Mouse (Mus musculus) limb, embryonic 13.5 days (tissue): ENCODE results near the gene Obp2b. TPM values are rescaled to one million over a fixed set of nuclear protein-coding genes. Genes with fewer than 3 reads are reported as not detected.

ENCODE experiments used
- ATAC-seq: fragments of 200-750 bp; cut with Nextera tagmentation; 2 replicates; pipeline ENCODE4 v1.8.0; 2017; ENCODE audit warnings: low read depth, moderate number of reproducible peaks, moderate TSS enrichment; ENCODE audit not compliant: low FRiP score
- H3K27ac ChIP-seq: fragments of 300-500 bp; sonication (generic); 2 replicates; pipeline ENCODE4 v1.5.1; 2015; ENCODE audit warnings: inconsistent platforms, mild to moderate bottlenecking, moderate library complexity
- H3K27me3 ChIP-seq: fragments of 300-500 bp; sonication (generic); 2 replicates; pipeline ENCODE4 v1.6.1; 2015; ENCODE audit warnings: mild to moderate bottlenecking, inconsistent platforms
- H3K36me3 ChIP-seq: fragments of 300-500 bp; sonication (generic); 2 replicates; pipeline ENCODE4 v1.6.1; 2015; ENCODE audit warnings: inconsistent platforms, mild to moderate bottlenecking, moderate library complexity
- H3K4me1 ChIP-seq: fragments of 300-500 bp; sonication (generic); 2 replicates; pipeline ENCODE4 v1.6.1; 2015; ENCODE audit warnings: inconsistent platforms
- H3K4me2 ChIP-seq: fragments of 300-500 bp; sonication (generic); replicated peaks from 2 replicates; pipeline ENCODE4 v1.6.1; 2015; ENCODE audit warnings: inconsistent platforms, mild to moderate bottlenecking, moderate library complexity
- H3K4me3 ChIP-seq: fragments of 300-500 bp; sonication (generic); 2 replicates; pipeline ENCODE4 v1.5.1; 2015; ENCODE audit warnings: moderate library complexity, mild to moderate bottlenecking, inconsistent platforms
- H3K9ac ChIP-seq: fragments of 300-500 bp; sonication (generic); 2 replicates; pipeline ENCODE4 v1.6.1; 2015; ENCODE audit warnings: mild to moderate bottlenecking, inconsistent platforms
- H3K9me3 ChIP-seq: fragments of 300-500 bp; sonication (generic); 2 replicates; pipeline ENCODE4 v1.6.1; 2016; ENCODE audit warnings: inconsistent platforms
- WGBS: fragments of 180-500 bp; shearing (Covaris S2); methylation state at CpG from one replicate; pipeline ENCODE4 v1.1.7; 2015; 5-methylcytosine and 5-hydroxymethylcytosine counted together
- polyA plus RNA-seq: library from polyadenylated mRNA; unstranded; fragments of >200 nt; fragmentation: Nextera tagmentation; extraction: Ambion mirVana; gene quantifications from 2 replicates; pipeline ENCODE4 v1.2.1, GENCODE M21; 2015

Obp2b gene
- polyA plus RNA-seq, 1 experiment from 2014 or later = not detected

DNA sequence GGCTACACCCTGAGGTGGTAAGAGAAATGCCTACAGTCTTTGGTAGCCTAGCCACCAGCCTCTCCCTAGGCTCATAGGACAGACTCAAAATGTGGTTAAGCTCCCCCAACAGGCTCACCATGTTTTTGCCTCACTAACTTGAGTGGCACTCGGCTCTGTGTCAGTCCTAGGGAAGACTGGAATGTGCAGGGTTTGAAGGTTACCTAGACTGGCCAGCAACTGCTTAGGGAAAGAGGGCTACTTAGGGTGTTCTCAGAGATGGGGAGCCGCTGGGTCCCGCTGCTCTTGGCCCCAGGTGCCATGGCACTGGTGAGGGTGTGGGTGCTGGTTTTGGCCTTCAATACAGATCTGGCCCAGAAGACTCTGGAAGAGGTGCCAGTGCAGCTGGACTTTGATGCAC, 45.1 kb downstream of the Obp2b start, which contains the start of gene Gm13539:
TSS of gene Gm13539 (plus strand) at position 301 of the 400 bp plus-strand sequence.
- 80% methylated on average over 3 of the region's 3 CpGs for WGBS
- Histone ChIP-seq H3K9me3 (no peaks in the 10 kb centered on the region), H3K9ac (no peak within 1 kb of the TSS), H3K36me3 (no peaks in the 10 kb centered on the region), H3K4me1 (no peaks in the 10 kb centered on the region), H3K4me2 (no peak within 1 kb of the TSS), H3K4me3 (no peak within 1 kb of the TSS), H3K27me3 (no peaks in the 10 kb centered on the region), H3K27ac (no peak within 1 kb of the TSS)
- no peak for ATAC-seq

DNA sequence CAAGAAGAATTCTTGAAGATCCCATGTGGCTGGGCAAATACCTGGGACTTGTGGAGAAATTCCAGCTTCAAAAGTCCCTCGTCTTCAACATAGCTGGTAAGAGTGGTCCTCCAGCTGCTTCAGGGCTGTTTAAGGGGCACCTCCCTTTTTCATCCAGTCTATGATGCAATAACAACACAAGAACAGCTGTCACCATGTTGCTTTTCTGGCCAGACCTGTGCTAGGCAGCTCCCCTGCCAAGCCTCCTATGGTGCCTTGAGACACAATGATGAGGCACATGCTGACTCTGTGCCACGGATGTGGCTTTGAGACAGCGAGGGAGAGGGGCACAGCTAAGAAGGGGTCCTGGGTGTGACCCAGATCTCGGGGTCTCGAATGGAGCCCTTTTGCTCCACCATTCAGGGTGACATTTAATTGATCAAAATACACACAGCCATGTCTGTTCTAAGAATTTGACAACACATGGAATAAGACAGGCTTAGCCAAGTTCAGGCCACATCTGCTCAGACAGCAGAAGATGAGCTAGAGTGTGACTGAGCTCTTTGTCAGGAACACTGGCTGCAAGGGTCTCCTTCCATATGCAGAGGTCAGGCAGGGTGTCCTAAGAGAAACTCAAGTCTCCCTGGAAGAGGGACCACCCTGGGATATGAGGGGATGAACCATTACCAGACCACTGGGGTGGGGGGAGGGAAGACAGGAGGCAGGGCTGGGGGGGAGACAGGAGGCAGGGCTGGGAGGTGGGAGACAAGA, 48.9 kb downstream of the Obp2b start:
- 68% methylated on average over 5 of the region's 5 CpGs for WGBS
- H3K4me1 ChIP-seq = no peaks in the 10 kb centered on the region
- no peak overlapping the region for H3K4me3 ChIP-seq
- H3K9me3 ChIP-seq = no peaks in the 10 kb centered on the region
- no peak overlapping the region for H3K4me2 ChIP-seq
- no peak overlapping the region for H3K27ac ChIP-seq
- H3K36me3 ChIP-seq = no peaks in the 10 kb centered on the region
- ATAC-seq = no peak
- H3K9ac ChIP-seq = no peak overlapping the region
- H3K27me3 ChIP-seq = no peaks in the 10 kb centered on the region

DNA sequence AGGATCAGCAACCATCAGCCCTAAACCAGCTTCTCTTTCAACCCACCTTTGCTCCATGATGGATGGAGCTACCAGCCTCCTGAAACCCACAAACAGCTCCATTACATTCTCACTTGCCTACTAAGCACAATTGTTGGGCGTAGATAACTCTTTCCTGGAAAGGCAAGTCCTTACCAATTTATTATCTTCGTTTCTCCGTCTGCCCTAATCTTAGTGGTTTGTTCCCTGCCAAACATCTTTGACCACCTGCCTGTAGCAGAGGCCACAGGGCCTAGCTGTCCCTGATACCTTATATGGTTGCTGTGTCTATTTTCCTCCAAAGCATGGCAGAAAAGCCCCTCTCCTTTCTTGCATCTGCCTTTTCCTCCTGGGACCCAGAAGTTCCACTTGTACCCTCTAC, 52.3 kb downstream of the Obp2b start:
- WGBS = 84% methylated on average over 3 of the region's 3 CpGs
- Histone ChIP-seq H3K4me2 (no peak overlapping the region), H3K9me3 (no peaks in the 10 kb centered on the region), H3K9ac (no peak overlapping the region), H3K27ac (no peak overlapping the region), H3K4me1 (no peaks in the 10 kb centered on the region), H3K36me3 (no peaks in the 10 kb centered on the region), H3K27me3 (no peaks in the 10 kb centered on the region), H3K4me3 (no peak overlapping the region)
- ATAC-seq = no peak

Other genes starting within 250 kb of the Obp2b start
- gene Lcn12, start 243.1 kb upstream of the Obp2b start, polyA plus RNA-seq = not detected in 2 replicates
- gene Fbxw5, start 236.3 kb upstream of the Obp2b start, polyA plus RNA-seq = 69.5 and 79.7 TPM in 2 replicates
- 5.5 and 7.2 TPM in 2 replicates for gene C8g, start 235.3 kb upstream of the Obp2b start, polyA plus RNA-seq
- 37.3 and 40.6 TPM in 2 replicates for gene Traf2, start 190.1 kb upstream of the Obp2b start, polyA plus RNA-seq
- 330 TPM in 2 replicates for gene Edf1, start 179.2 kb upstream of the Obp2b start, polyA plus RNA-seq
- 4.9 and 5.8 TPM in 2 replicates for gene Mamdc4, start 162.2 kb upstream of the Obp2b start, polyA plus RNA-seq
- 163 and 177 TPM in 2 replicates for gene Phpt1, start 161.8 kb upstream of the Obp2b start, polyA plus RNA-seq
- 0.85 and 1.0 TPM in 2 replicates for gene Ajm1, start 155.3 kb upstream of the Obp2b start, polyA plus RNA-seq
- 76.9 and 83.8 TPM in 2 replicates for gene Rabl6, start 128.5 kb upstream of the Obp2b start, polyA plus RNA-seq
- gene Ccdc183, start 119.3 kb upstream of the Obp2b start, polyA plus RNA-seq = 0.18 and 0.36 TPM in 2 replicates
- gene Tmem141, start 115.0 kb upstream of the Obp2b start, polyA plus RNA-seq = 27.2 and 28.7 TPM in 2 replicates
- 0.98 and 1.8 TPM in 2 replicates for gene Fcna, start 109.0 kb upstream of the Obp2b start, polyA plus RNA-seq
- 0.24 TPM in 1 of 2 replicates, not detected in the other for gene Lcn8, start 83.9 kb upstream of the Obp2b start, polyA plus RNA-seq
- gene Lcn5, start 79.1 kb upstream of the Obp2b start, polyA plus RNA-seq = not detected in 2 replicates
- gene Lcn6, start 60.2 kb upstream of the Obp2b start, polyA plus RNA-seq = not detected in 2 replicates
- not detected in 2 replicates for gene Lcn10, start 54.3 kb upstream of the Obp2b start, polyA plus RNA-seq
- not detected in 2 replicates for gene Obp2a, start 37.0 kb upstream of the Obp2b start, polyA plus RNA-seq
- gene Bmyc, start 30.3 kb upstream of the Obp2b start, polyA plus RNA-seq = 98.8 and 99.8 TPM in 2 replicates
- not detected in 2 replicates for gene Lcn3, start 28.6 kb downstream of the Obp2b start, polyA plus RNA-seq
- not detected in 2 replicates for gene Lcn11, start 40.0 kb downstream of the Obp2b start, polyA plus RNA-seq
- not detected in 2 replicates for gene Gm13539, start 45.2 kb downstream of the Obp2b start, polyA plus RNA-seq
- gene Glt6d1, start 78.8 kb downstream of the Obp2b start, polyA plus RNA-seq = not detected in 2 replicates
- not detected in 2 replicates for gene Lcn9, start 86.1 kb downstream of the Obp2b start, polyA plus RNA-seq
- 0.14 and 0.29 TPM in 2 replicates for gene Sohlh1, start 110.2 kb downstream of the Obp2b start, polyA plus RNA-seq
- gene Kcnt1, start 126.7 kb downstream of the Obp2b start, polyA plus RNA-seq = 0.61 and 0.84 TPM in 2 replicates
- gene Camsap1, start 246.3 kb downstream of the Obp2b start, polyA plus RNA-seq = 18.0 and 19.5 TPM in 2 replicates